Mouse (Mus musculus) heart, embryonic 11.5 days (tissue): ENCODE measurements around the gene Olfr727. TPM values are rescaled to one million over a fixed set of nuclear protein-coding genes. Genes with fewer than 3 reads are reported as not detected.

Experiments
- ATAC-seq: fragments of 200-750 bp; cut with Nextera tagmentation; replicated peaks from 2 replicates; pipeline ENCODE4 v1.8.0; 2017; ENCODE audit warnings: moderate library complexity; ENCODE audit not compliant: insufficient number of reproducible peaks, low FRiP score, low TSS enrichment
- H3K27ac ChIP-seq: fragments of 300-500 bp; sonication (generic); 2 replicates; pipeline ENCODE4 v1.5.1; 2014; ENCODE audit warnings: mild to moderate bottlenecking, low read depth, low read length
- H3K27me3 ChIP-seq: fragments of 300-500 bp; sonication (generic); 2 replicates; pipeline ENCODE4 v1.6.1; 2014; ENCODE audit warnings: mild to moderate bottlenecking, low read length, mixed read lengths; ENCODE audit not compliant: control insufficient read depth, insufficient read depth
- H3K36me3 ChIP-seq: fragments of 300-500 bp; sonication (generic); 2 replicates; pipeline ENCODE4 v1.6.1; 2014; ENCODE audit warnings: mild to moderate bottlenecking, low read length, moderate library complexity, mixed read lengths; ENCODE audit not compliant: control insufficient read depth, insufficient read depth
- H3K4me1 ChIP-seq: fragments of 300-500 bp; sonication (generic); 2 replicates; pipeline ENCODE4 v1.6.1; 2014; ENCODE audit warnings: low read length; ENCODE audit not compliant: control insufficient read depth, insufficient read depth
- H3K4me2 ChIP-seq: fragments of 300-500 bp; sonication (generic); 2 replicates; pipeline ENCODE4 v1.6.1; 2014; ENCODE audit warnings: mild to moderate bottlenecking, moderate library complexity
- H3K4me3 ChIP-seq: fragments of 300-500 bp; sonication (generic); 2 replicates; pipeline ENCODE4 v1.5.1; 2014; ENCODE audit warnings: low read depth, low read length
- H3K9ac ChIP-seq: fragments of 300-500 bp; sonication (generic); 2 replicates; pipeline ENCODE4 v1.6.1; 2014; ENCODE audit warnings: mild to moderate bottlenecking, low read depth, low read length, moderate library complexity
- H3K9me3 ChIP-seq: fragments of 300-500 bp; sonication (generic); replicated peaks from 2 replicates; pipeline ENCODE4 v1.6.1; 2016; ENCODE audit warnings: low read length; ENCODE audit not compliant: control insufficient read depth
- WGBS: fragments of 180-500 bp; shearing (Covaris S2); extraction: QIAGEN DNeasy Blood & Tissue Kit; methylation state at CpG from one replicate; pipeline ENCODE4 v1.1.7; 2014; ENCODE audit not compliant: insufficient replicate concordance; 5-methylcytosine and 5-hydroxymethylcytosine counted together
- polyA plus RNA-seq: library from polyadenylated mRNA; unstranded; fragments of >200 nt; fragmentation: Nextera tagmentation; extraction: Ambion mirVana; gene quantifications from 2 replicates; pipeline ENCODE4 v1.2.1, GENCODE M21; 2014

The Olfr727 gene
- not detected in 2 replicates for polyA plus RNA-seq

DNA sequence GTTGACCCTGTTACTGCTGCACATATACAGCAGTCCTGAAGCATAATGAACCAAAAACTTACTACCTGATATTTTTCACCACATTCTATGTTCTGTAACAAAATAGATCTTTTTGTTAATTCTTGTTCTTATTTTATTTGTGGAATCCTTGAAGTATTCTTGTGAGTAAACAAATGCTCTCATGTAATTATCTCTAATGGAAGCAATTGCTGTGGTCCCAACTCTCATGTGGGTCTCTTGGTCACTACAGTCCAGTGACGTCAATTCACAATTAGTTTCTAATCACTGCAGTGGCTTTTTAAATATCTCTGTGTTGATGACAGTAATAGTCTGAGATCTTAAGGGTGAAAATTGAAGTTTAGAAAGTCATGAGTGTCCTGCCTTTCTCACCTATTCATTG lies at the start of gene Olfr727:
Gene Olfr727 (plus strand): TSS at position 301 of the 400 bp plus-strand sequence.
- H3K4me3 ChIP-seq: no peak within 1 kb of the TSS
- H3K36me3 ChIP-seq: no peaks in the 10 kb centered on the region
- no peak within 1 kb of the TSS for H3K9ac ChIP-seq
- 74% methylated on average over 1 of the region's 1 CpGs for WGBS
- no peak within 1 kb of the TSS for H3K27ac ChIP-seq
- no peak within 1 kb of the TSS for H3K4me2 ChIP-seq
- H3K9me3 ChIP-seq: no peaks in the 10 kb centered on the region
- no peaks in the 10 kb centered on the region for H3K4me1 ChIP-seq
- no peaks in the 10 kb centered on the region for H3K27me3 ChIP-seq
- ATAC-seq: no peak

DNA sequence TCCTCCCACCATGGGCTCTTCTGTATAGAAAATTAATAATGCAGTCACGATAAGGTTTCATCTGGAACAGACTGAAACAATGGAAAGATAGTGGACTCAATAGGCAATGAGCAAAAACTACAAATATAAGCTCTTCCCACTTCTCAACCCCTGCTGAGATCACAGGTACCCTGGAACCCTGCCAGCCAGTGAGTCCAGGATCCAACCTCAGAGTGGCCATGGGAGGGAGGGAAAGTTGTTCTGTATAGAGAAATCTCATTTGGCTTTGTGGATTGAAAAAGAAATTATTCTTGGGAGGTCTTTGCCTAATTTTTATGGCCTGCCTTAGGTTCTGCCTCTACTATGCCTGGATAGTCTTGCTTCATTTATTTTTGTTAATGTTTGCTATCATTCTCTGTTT lies 32.1 kb upstream of the Olfr727 start, which contains the start of gene Olfr726:
Gene Olfr726 (minus strand): TSS at position 101 of the 400 bp plus-strand sequence.
- Histone ChIP-seq H3K4me1 (no peaks in the 10 kb centered on the region), H3K4me2 (no peak within 1 kb of the TSS), H3K27ac (no peak within 1 kb of the TSS), H3K9me3 (no peaks in the 10 kb centered on the region), H3K4me3 (no peak within 1 kb of the TSS), H3K36me3 (no peaks in the 10 kb centered on the region), H3K9ac (no peak within 1 kb of the TSS), H3K27me3 (no peaks in the 10 kb centered on the region)
- ATAC-seq: no peak
- 70% methylated on average over 1 of the region's 1 CpGs for WGBS

DNA sequence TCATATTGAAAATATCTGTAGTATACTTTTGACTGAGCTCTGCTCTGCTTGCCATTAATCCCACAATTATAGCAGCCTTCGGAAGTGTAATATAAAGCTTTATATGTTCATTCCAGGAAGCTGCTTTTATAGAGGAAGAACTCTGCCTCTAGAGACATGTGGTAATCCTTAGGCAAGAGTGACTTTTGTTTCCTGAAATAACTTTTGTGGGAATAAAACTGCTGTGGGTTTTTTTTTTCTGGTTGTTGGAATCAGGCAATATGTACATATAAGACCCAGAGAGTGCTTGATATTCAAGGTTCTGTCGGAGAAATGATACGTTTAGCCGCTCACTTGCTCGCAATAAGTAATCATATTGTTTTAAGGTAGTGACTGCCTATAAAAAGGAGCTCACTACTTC lies 19.6 kb downstream of the Olfr727 start, which contains the start of gene Olfr728:
Gene Olfr728 (minus strand): TSS at position 101 of the 400 bp plus-strand sequence.
- ATAC-seq: no peak
- 85% methylated on average over 5 of the region's 5 CpGs for WGBS
- H3K27me3 ChIP-seq: no peaks in the 10 kb centered on the region
- H3K9me3 ChIP-seq: no peaks in the 10 kb centered on the region
- H3K9ac ChIP-seq: no peak within 1 kb of the TSS
- no peaks in the 10 kb centered on the region for H3K4me1 ChIP-seq
- H3K4me3 ChIP-seq: no peak within 1 kb of the TSS
- H3K4me2 ChIP-seq: no peak within 1 kb of the TSS
- no peaks in the 10 kb centered on the region for H3K36me3 ChIP-seq
- no peak within 1 kb of the TSS for H3K27ac ChIP-seq

DNA sequence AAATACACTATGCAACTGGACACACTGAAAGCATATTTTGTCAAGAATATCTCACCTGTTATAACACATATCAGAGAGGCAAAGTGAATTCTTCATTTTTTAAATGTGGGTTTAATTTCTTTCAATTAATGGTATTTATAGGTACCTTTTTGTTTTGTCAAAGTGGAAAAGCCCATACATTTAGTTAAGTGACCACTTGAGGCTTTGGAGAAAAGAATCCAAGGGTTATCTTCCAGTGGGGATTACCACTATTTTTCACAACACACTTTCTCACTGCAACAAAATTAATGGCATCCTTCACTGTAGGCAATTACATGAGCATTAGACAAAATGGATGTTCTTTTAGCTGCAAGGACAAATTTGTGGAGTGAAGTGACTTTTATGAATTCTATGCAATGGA lies 29.8 kb downstream of the Olfr727 start, which contains the start of gene Olfr729:
Gene Olfr729 (minus strand): TSS at position 101 of the 400 bp plus-strand sequence.
- ATAC-seq: no peak

More for the DNA sequence above, 29.8 kb downstream of the Olfr727 start, which contains the start of gene Olfr729:
- no peak within 1 kb of the TSS for H3K4me2 ChIP-seq
- no peaks in the 10 kb centered on the region for H3K27me3 ChIP-seq
- H3K9me3 ChIP-seq: no peaks in the 10 kb centered on the region
- H3K9ac ChIP-seq: no peak within 1 kb of the TSS
- H3K4me3 ChIP-seq: no peak within 1 kb of the TSS
- no peaks in the 10 kb centered on the region for H3K36me3 ChIP-seq
- H3K4me1 ChIP-seq: no peaks in the 10 kb centered on the region
- H3K27ac ChIP-seq: no peak within 1 kb of the TSS

Other genes starting within 250 kb of the Olfr727 start
- gene Olfr722, start 221.2 kb upstream of the Olfr727 start, polyA plus RNA-seq: not detected in 2 replicates
- gene Olfr723, start 191.4 kb upstream of the Olfr727 start, polyA plus RNA-seq: not detected in 2 replicates
- not detected in 2 replicates for gene Olfr724, start 159.9 kb upstream of the Olfr727 start, polyA plus RNA-seq
- not detected in 2 replicates for gene Olfr725, start 82.8 kb upstream of the Olfr727 start, polyA plus RNA-seq
- not detected in 2 replicates for gene Olfr726, start 32.2 kb upstream of the Olfr727 start, polyA plus RNA-seq
- gene Olfr728, start 19.5 kb downstream of the Olfr727 start, polyA plus RNA-seq: not detected in 2 replicates
- gene Olfr729, start 29.7 kb downstream of the Olfr727 start, polyA plus RNA-seq: not detected in 2 replicates
- not detected in 2 replicates for gene Olfr730, start 65.0 kb downstream of the Olfr727 start, polyA plus RNA-seq
- gene Olfr731, start 118.7 kb downstream of the Olfr727 start, polyA plus RNA-seq: not detected in 2 replicates
- gene Olfr732, start 161.0 kb downstream of the Olfr727 start, polyA plus RNA-seq: not detected in 2 replicates
- not detected in 2 replicates for gene Olfr733, start 178.3 kb downstream of the Olfr727 start, polyA plus RNA-seq
- gene Olfr734, start 203.6 kb downstream of the Olfr727 start, polyA plus RNA-seq: not detected in 2 replicates
- not detected in 2 replicates for gene Olfr735, start 225.7 kb downstream of the Olfr727 start, polyA plus RNA-seq
- gene Tlr11, start 234.7 kb downstream of the Olfr727 start, polyA plus RNA-seq: not detected in 2 replicates